Mouse (Mus musculus): Measurements from ENCODE around the gene Ap4s1.
A peak's percentile ranks its signal among the peaks of the same experiment; 100 is the strongest.

Ap4s1 gene

GRCm38 (mm10) chr12:51704572-51704971 lies 13.7 kb downstream of the Ap4s1 start:
- no peak for DNase-seq (ENCODE audit: low spot score in 2 of 2)

- no peak for DNase-seq (ENCODE audit: low spot score in 2 of 2)
Measured at GRCm38 (mm10) chr12:51705778-51706177, 14.9 kb downstream of the Ap4s1 start.

GRCm38 (mm10) chr12:51706673-51707235 lies 15.9 kb downstream of the Ap4s1 start:
- DNase-seq (ENCODE audit: low spot score in 2 of 2): no peak

GRCm38 (mm10) chr12:51708941-51709686 lies 18.3 kb downstream of the Ap4s1 start:
- no peak for DNase-seq (ENCODE audit: low spot score in 2 of 2)

GRCm38 (mm10) chr12:51709741-51710140 lies 18.9 kb downstream of the Ap4s1 start:
- no peak for DNase-seq (ENCODE audit: low spot score in 2 of 2)

- no peak for DNase-seq (ENCODE audit: low spot score in 2 of 2)
Measured at GRCm38 (mm10) chr12:51710154-51710553, 19.3 kb downstream of the Ap4s1 start.

- no peak for DNase-seq (ENCODE audit: low spot score in 2 of 2)
Measured at GRCm38 (mm10) chr12:51712685-51713084, 21.9 kb downstream of the Ap4s1 start.

- no peak for DNase-seq (ENCODE audit: low spot score in 2 of 2)
Measured at GRCm38 (mm10) chr12:51718617-51719016, 27.8 kb downstream of the Ap4s1 start.

GRCm38 (mm10) chr12:51721836-51722235 lies 31.0 kb downstream of the Ap4s1 start:
- no peak for DNase-seq (ENCODE audit: low spot score in 2 of 2)

GRCm38 (mm10) chr12:51729058-51729457 lies 38.2 kb downstream of the Ap4s1 start:
- DNase-seq (ENCODE audit: low spot score in 2 of 2): peak in 1 of 2 experiments; percentile 34

- no peak for DNase-seq (ENCODE audit: low spot score in 2 of 2)
Measured at GRCm38 (mm10) chr12:51729827-51730226, 39.0 kb downstream of the Ap4s1 start.

GRCm38 (mm10) chr12:51734605-51735211 lies 43.9 kb downstream of the Ap4s1 start:
- peak in 1 of 2 experiments; percentile 30 for DNase-seq (ENCODE audit: low spot score in 2 of 2)

- no peak for DNase-seq (ENCODE audit: low spot score in 2 of 2)
Measured at GRCm38 (mm10) chr12:51735840-51736271, 45.0 kb downstream of the Ap4s1 start.

- no peak for DNase-seq (ENCODE audit: low spot score in 2 of 2)
Measured at GRCm38 (mm10) chr12:51736381-51736780, 45.5 kb downstream of the Ap4s1 start.

- no peak for DNase-seq (ENCODE audit: low spot score in 2 of 2)
Measured at GRCm38 (mm10) chr12:51736807-51737206, 46.0 kb downstream of the Ap4s1 start.

- no peak for DNase-seq (ENCODE audit: low spot score in 2 of 2)
Measured at GRCm38 (mm10) chr12:51741690-51742089, 50.9 kb downstream of the Ap4s1 start.

- DNase-seq (ENCODE audit: low spot score in 2 of 2): no peak
Measured at GRCm38 (mm10) chr12:51744957-51745356, 54.1 kb downstream of the Ap4s1 start.

GRCm38 (mm10) chr12:51747348-51747747 lies 56.5 kb downstream of the Ap4s1 start:
- DNase-seq (ENCODE audit: low spot score in 2 of 2): no peak

GRCm38 (mm10) chr12:51755938-51756598 lies 65.2 kb downstream of the Ap4s1 start:
- no peak for DNase-seq (ENCODE audit: low spot score in 2 of 2)

GRCm38 (mm10) chr12:51756599-51756961 lies 65.7 kb downstream of the Ap4s1 start:
- no peak for DNase-seq (ENCODE audit: low spot score in 2 of 2)

GRCm38 (mm10) chr12:51759374-51759773 lies 68.5 kb downstream of the Ap4s1 start:
- DNase-seq (ENCODE audit: low spot score in 2 of 2): no peak

GRCm38 (mm10) chr12:51767454-51767853 lies 76.6 kb downstream of the Ap4s1 start:
- no peak for DNase-seq (ENCODE audit: low spot score in 2 of 2)

- DNase-seq (ENCODE audit: low spot score in 2 of 2): no peak
Measured at GRCm38 (mm10) chr12:51768702-51769101, 77.9 kb downstream of the Ap4s1 start.

Data from urinary bladder, postnatal 4 days (tissue).